Mouse (Mus musculus): Measurements from ENCODE around the gene Cnpy2.
"Not testable (repeated sequence)": the region's sequence is repeated elsewhere in the genome, so short reads cannot be mapped to it uniquely, and the experiment has no call there.

The Cnpy2 gene

DNA sequence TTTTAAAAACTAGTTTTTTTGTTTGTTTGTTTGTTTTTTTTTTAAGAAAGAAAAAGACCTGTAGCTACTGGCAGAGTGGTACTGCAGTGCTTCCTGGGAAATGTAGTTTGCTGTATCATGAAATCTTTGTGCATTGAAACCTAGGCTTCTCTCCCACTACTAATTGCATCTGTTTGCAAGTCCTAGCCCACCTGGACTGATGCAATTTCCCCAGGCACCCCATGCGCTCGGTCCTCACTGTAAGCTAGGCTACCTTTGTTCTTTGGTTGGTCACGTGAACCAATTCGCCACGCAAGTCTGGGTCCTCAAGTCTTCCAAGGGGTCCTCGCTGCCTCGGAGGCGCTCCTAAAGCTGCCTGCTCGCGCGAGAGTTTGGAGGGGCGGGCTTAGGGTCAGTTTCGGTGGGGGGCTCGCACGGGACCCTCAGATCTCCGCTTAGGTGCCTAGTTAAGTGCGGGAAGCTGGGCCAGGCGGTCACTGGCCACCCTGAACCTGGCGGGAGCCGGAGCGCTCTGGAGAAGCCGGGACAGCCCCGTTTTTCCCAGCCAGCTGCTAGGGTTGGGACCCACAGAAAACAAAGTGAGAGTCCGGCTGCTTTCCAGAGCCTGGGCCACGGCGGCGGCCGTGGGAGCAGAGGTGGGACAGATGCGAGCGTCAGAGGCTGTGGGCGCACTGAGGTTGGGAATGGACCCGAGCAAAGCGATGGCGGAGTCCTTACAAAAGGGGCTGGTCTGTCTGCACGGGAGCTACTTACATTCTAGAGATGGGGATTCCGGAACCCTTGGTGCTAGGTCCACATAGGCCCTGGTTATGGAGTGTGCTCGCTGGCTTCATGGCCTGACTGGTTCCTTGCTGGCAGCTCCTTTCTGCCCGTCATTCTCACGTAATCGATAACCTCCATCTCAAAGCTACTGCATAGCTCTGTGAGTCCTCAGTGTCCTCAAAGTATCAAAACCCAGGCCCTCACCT lies at the start of gene Cnpy2:
Gene Cnpy2, plus strand, starts transcription at position 319 of the 968 bp plus-strand sequence.
- ChIA-PET POLR2A (interaction anchor here (0.6 to 12.0 kb wide), 163 partner anchors 9 to 857 kb away, joined by 3 to 252 read pairs (median 5); partner anchors contain the start of genes Coq10a (in 4 of the 4), Pan2 (in 4 of the 4), Cs (in 3 of the 4) and Esyt1 (in 3 of the 4)), CTCF (interaction anchor here (0.6 to 2.1 kb wide), 22 partner anchors 9 to 810 kb away, joined by 3 to 7 read pairs (median 4); partner anchors contain the start of genes Cs (in 1 of the 4), Nabp2 (in 1 of the 4), Pa2g4 (in 1 of the 4) and Pan2 (in 1 of the 4))

DNA sequence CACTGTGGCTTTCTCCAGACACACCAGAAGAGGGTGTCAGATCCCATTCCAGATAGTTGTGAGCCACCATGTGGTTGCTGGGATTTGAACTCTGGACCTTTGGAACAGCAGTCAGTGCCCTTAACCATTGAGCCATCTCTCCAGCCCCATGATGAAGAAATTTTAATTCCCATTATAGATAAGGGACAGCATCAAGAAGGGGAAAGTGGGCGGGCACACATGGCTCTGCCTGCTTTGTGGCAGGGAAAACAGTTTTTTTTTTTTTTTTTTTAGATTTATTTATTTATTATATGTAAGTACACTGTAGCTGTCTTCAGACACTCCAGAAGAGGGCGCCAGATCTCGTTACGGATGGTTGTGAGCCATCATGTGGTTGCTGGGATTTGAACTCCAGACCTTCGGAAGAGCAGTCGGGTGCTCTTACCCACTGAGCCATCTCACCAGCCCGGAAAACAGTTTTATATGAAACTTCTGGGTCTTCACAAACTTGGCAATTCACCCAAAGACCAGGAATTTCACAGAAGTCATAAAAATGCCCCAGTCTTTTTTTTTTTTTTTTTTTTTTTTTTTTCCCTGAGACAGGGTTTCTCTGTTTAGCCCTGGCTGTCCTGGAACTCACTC lies 49.3 kb upstream of the Cnpy2 start:
- ChIA-PET POLR2A (interaction anchor here (0.5 to 5.8 kb wide), 27 partner anchors 9 to 275 kb away, joined by 3 to 58 read pairs (median 3); partner anchors contain the start of genes Cnpy2 (in 1 of the 4), Coq10a (in 1 of the 4) and Pan2 (in 1 of the 4)), CTCF (interaction anchor here (0.6 to 2.8 kb wide), 29 partner anchors 11 to 1072 kb away, joined by 3 to 31 read pairs (median 3); partner anchors contain the start of genes Pan2 (in 1 of the 4) and Timeless (in 1 of the 4))

DNA sequence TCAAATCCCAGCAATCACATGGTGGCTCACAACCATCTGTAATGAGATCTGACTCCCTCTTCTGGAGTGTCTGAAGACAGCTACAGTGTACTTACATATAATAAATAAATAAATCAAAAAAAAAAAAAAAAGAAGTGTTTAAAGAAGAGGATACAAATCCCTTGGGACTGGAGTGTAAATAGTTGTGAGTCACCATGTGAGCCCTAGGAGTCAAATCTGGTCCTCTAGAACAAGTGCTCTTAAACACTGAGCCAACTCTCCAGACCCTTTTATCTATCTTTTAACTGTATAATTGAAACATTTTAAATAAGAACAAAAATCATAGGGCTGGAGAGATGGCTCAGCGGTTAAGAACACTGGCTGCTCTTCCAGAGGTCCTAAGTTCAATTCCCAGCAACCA lies 46.9 kb upstream of the Cnpy2 start:
- CTCF ChIA-PET: interaction anchor here in 2 of 4 experiments (0.6 to 0.7 kb wide), 3 partner anchors 29 to 1343 kb away, joined by 3 read pairs; no protein-coding TSS in a partner anchor
- POLR2A ChIA-PET: not testable (repeated sequence)

DNA sequence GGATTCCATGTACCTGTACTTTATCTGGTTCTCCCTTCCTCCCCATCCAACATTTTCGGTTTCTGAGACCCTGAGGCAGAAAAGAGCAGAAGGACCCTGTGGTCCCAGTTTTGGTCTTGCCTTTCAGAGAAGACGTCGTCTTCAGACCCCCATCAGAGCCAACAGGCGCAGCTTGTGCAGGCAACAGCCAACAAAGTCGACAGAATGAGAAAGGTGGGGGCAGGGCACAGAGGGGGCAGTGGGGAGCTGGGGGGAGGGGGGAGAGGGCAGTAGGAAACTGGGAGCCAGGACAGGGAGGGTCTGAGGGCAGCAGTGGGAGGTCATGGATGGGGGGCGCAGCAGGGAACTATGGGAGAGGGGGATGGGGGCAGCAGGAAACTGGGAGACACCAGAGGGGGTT lies 44.1 kb upstream of the Cnpy2 start:
- ChIA-PET POLR2A (interaction anchor here in 3 of 4 experiments (0.5 to 2.3 kb wide), 8 partner anchors 8 to 1033 kb away, joined by 3 to 11 read pairs (median 4); partner anchors contain the start of genes Il23a (in 1 of the 3), Pan2 (in 1 of the 3) and Stat2 (in 1 of the 3)), CTCF (no interaction called here)

DNA sequence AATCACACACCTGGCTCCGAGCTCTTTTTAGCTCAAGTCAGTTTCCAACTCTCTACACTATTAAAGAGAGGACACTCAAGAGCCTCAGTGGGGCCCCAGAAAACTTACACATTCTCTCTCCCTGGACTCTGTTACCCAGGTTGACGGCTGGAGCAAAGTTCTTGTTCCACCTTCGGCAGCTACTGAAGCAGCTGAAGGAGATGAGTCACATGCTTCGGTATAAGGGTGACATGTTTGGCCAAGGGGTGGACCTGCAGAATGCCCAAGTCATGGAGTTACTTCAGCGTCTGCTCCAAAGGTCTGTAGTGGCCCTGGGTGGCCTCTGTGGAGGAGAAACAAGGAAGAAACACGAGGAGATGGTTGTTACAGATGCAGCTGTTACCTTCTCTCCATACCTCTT lies 41.3 kb upstream of the Cnpy2 start:
- POLR2A ChIA-PET: interaction anchor here in 3 of 4 experiments (0.5 to 5.2 kb wide), 9 partner anchors 10 to 186 kb away, joined by 3 to 58 read pairs (median 3); partner anchors contain the start of genes Apof (in 2 of the 3), Stat2 (in 2 of the 3), Cnpy2 (in 1 of the 3) and Gls2 (in 1 of the 3)
- CTCF ChIA-PET: interaction anchor here in 2 of 4 experiments (0.7 to 1.8 kb wide), 3 partner anchors 11 to 54 kb away, joined by 3 to 7 read pairs (median 5); partner anchors contain the start of genes Pan2 (in 1 of the 2) and Stat2 (in 1 of the 2)

DNA sequence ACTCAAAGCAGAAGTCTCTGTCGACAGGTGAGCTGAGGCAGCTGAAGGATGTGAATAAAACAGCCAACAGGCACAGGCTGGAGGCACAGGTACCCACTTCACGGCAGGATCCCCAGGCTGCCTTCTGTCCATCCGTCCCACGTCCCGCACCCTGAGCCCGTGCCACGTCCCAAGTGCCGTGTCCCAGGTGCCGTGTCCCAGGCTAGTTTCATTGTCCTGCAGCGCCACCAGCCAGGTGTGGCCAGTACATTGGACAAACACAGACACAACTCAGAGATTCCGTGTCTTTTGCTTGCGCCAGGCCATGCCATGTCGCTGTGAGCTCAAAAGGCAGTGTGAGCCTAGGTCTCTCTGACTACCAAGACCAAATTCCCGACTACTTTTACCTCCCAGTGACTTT lies 40.6 kb upstream of the Cnpy2 start:
- ChIA-PET POLR2A (interaction anchor here (0.6 to 5.2 kb wide), 11 partner anchors 11 to 638 kb away, joined by 3 to 58 read pairs (median 4); partner anchors contain the start of genes Stat2 (in 3 of the 4), Apof (in 2 of the 4), Cnpy2 (in 1 of the 4) and Pan2 (in 1 of the 4)), CTCF (interaction anchor here in 3 of 4 experiments (0.6 to 1.8 kb wide), 4 partner anchors 11 to 87 kb away, joined by 3 to 7 read pairs (median 4); partner anchors contain the start of genes Coq10a (in 1 of the 3) and Stat2 (in 1 of the 3))

DNA sequence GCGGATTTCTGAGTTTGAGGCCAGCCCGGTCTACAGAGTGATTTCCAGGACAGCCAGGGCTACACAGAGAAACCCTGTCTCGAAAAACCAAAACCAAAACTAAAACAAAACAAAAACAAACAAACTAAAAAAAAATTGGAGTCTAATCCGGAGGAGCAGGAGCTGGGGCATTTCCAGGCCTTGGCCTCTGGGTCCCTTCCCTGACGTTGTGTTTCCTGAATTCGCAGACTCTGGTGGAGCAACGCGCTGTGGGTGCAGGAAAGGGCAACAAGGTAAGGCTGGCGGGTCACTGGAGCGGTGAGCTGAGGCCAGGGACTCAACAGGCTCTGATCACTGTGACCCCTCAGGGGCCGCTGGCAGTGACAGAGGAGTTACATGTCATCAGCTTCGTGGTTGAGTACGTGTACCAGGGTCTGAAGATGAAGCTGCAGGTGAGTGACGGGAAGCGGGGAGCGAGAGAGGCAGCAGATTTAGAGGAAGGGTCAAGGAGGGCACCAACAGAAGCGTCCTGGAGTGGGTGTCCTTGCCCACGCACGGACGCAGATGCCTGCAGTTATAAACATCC lies 39.3 kb upstream of the Cnpy2 start:
- POLR2A ChIA-PET: interaction anchor here (0.5 to 5.2 kb wide), 35 partner anchors 10 to 384 kb away, joined by 3 to 58 read pairs (median 5); partner anchors contain the start of genes Cnpy2 (in 4 of the 4), Stat2 (in 3 of the 4), Apof (in 2 of the 4) and Baz2a (in 2 of the 4)
- CTCF ChIA-PET: interaction anchor here (0.6 to 2.7 kb wide), 31 partner anchors 10 to 253 kb away, joined by 3 to 31 read pairs (median 4); partner anchors contain the start of genes Stat2 (in 3 of the 4), Baz2a (in 2 of the 4), Pan2 (in 2 of the 4) and Apof (in 1 of the 4)

DNA sequence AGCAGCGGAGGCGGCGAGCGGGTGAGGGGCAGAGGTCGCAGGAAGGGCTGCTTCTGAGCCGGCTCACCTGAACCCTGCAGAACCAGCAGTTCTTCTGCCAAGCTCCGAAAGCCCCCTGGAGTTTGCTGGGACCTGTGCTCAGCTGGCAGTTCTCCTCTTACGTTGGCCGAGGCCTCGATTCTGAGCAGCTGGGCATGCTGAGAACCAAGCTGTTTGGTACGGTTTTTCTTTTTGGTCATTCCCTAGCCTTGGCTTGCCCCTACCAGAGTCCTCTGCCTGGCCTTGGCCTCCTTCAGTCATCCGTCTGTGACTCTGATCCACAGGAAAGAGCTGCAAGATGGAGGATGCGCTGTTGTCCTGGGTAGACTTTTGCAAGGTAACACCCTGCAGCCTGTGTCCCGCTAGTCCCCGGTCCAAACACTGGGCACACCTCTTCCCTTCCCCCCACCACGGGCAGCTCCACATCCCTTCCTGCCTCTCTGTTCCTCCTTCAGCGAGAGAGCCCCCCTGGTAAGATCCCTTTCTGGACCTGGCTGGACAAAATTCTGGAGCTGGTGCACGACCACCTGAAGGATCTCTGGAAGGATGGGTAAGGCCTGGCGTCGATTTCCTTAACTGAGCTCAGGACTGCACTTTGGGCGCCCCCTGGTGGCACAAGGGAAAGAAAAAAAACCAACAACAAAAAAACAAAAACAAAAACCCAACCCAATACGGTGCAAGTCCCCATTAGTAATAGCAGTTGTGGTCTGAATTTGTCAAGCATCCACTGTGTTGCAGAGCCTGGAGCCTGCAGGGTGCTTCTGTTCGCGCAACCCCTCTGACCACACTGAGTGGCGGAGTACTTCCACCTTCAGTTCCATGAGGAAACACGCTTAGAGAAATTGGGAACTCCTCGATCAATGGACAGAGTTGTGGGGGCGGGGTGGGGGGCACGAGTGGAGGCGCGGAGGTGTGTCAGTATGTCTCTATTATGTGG lies 38.4 kb upstream of the Cnpy2 start:
- CTCF ChIA-PET: interaction anchor here (0.5 to 2.7 kb wide), 69 partner anchors 9 to 310 kb away, joined by 3 to 31 read pairs (median 4); partner anchors contain the start of genes Baz2a (in 3 of the 4), Pan2 (in 3 of the 4), Stat2 (in 3 of the 4) and Apof (in 2 of the 4)
- POLR2A ChIA-PET: interaction anchor here (0.5 to 5.2 kb wide), 63 partner anchors 9 to 674 kb away, joined by 3 to 58 read pairs (median 4); partner anchors contain the start of genes Cnpy2 (in 4 of the 4), Baz2a (in 3 of the 4), Stat2 (in 3 of the 4) and Apof (in 2 of the 4)

DNA sequence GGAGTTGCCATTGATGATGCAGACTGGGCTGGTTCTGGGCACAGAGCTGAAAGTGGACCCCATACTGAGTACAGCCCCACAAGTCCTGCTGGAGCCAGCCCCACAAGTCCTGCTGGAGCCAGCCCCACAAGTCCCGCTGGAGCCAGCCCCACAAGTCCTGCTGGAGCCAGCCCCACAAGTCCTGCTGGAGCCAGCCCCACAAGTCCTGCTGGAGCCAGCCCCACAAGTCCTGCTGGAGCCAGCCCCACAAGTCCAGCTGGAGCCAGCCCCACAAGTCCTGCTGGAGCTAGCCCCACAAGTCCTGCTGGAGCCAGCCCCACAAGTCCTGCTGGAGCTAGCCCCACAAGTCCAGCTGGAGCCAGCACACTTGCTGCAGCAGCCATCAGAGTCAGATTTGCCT lies 31.7 kb upstream of the Cnpy2 start:
- ChIA-PET POLR2A (interaction anchor here in 3 of 4 experiments (0.5 to 6.1 kb wide), 12 partner anchors 10 to 220 kb away, joined by 3 to 49 read pairs (median 5); partner anchors contain the start of genes Cnpy2 (in 2 of the 3), Pan2 (in 2 of the 3) and Stat2 (in 2 of the 3)), CTCF (interaction anchor here in 1 of 4 experiments (1.3 kb wide), 1 partner anchor 20 kb away, joined by 3 read pairs; the partner anchor contains the start of gene Stat2)

DNA sequence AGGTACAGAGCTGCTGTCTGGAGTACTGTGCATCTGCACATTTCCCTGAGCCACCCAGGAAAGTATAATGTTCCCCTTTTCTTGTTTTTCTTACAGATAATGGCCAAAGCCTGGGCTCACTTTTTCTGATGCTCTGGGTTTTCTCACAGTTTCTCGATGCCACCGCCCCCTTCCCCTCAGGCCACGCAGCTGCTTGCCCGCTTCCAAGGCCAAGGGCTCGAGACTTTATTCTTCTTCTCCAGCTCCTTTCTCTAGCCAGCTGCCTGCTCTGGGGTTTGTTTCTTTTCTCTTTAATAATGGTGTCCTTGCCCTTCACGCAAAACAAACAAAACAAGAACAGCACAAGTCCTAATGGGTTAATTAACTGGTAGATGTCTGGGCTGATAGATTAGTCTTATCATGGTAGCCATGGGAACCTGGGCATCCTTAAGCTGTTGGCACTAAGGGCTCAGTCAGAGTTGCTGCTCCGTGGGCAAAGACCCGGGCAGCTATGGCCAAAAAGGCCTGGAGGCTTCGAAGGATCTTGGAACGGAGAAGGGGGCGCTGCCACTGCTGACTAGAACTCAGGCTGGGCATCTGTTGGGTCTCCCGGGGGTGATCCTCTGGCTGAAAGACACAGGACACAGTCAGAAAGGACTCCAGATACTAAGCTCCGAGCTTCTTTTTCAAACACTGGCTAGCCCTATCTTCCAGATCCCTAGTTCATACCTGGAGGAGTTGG lies 25.7 kb upstream of the Cnpy2 start:
- ChIA-PET CTCF (interaction anchor here (0.7 to 2.2 kb wide), 7 partner anchors 13 to 628 kb away, joined by 3 to 10 read pairs (median 3); partner anchors contain the start of genes Nab2 (in 1 of the 4) and Stat2 (in 1 of the 4)), POLR2A (interaction anchor here in 3 of 4 experiments (0.5 to 3.3 kb wide), 31 partner anchors 11 to 263 kb away, joined by 3 to 15 read pairs (median 4); partner anchors contain the start of genes Cnpy2 (in 2 of the 3), Stat2 (in 2 of the 3), Apof (in 1 of the 3) and Cs (in 1 of the 3))

DNA sequence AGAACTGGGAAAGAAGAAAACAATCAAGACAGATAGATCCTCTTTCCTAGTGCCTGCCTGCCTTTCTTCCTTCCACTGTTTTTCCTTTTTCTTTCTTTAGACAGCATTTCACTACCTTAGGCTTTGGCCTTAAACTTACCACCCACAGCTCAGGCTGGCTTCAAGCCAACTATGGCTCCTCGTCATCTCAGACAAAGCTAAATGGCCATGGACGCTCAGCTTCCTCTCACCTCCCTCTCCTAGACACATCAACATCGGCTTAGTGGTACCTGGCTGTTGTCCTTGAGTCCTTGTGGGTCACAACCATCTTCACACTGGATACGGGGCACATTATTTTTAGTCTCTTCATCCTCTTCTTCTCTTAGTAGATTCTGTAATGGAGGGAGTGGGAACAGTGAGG lies 25.0 kb upstream of the Cnpy2 start:
- POLR2A ChIA-PET: interaction anchor here in 3 of 4 experiments (0.5 to 3.3 kb wide), 34 partner anchors 12 to 262 kb away, joined by 3 to 15 read pairs (median 4); partner anchors contain the start of genes Cnpy2 (in 2 of the 3), Stat2 (in 2 of the 3), Zc3h10 (in 2 of the 3) and Apof (in 1 of the 3)

DNA sequence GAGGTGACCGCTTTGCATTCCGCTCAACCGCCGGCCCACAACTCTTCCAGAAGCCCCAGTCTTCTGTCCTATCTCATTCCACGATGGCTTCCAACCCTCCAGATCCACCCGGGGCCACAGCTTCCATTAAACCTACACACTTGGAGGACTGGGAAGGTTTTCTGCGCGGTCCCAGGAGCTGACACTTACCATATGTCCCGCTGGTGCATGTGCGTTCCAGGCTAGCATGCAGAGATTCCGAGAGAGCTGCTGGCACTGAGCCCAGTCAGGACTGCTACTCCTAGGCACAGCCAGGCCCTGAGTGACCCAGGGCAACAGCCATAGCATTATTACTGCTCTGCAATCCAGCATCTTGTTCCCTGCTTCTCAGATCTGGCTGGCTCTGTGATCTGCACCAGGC lies 24.6 kb upstream of the Cnpy2 start:
- POLR2A ChIA-PET: interaction anchor here in 3 of 4 experiments (0.7 to 3.3 kb wide), 15 partner anchors 12 to 250 kb away, joined by 3 to 15 read pairs (median 4); partner anchors contain the start of genes Cnpy2 (in 2 of the 3), Stat2 (in 2 of the 3), Nabp2 (in 1 of the 3) and Rnf41 (in 1 of the 3)
- CTCF ChIA-PET: interaction anchor here in 2 of 4 experiments (1.4 to 2.2 kb wide), 2 partner anchors 14 kb away, joined by 3 to 10 read pairs; no protein-coding TSS in a partner anchor

More for the DNA sequence above, 25.0 kb upstream of the Cnpy2 start:
- CTCF ChIA-PET: interaction anchor here in 3 of 4 experiments (0.8 to 2.2 kb wide), 4 partner anchors 13 to 629 kb away, joined by 3 to 10 read pairs (median 4); partner anchors contain the start of gene Nab2 (in 1 of the 3)

DNA sequence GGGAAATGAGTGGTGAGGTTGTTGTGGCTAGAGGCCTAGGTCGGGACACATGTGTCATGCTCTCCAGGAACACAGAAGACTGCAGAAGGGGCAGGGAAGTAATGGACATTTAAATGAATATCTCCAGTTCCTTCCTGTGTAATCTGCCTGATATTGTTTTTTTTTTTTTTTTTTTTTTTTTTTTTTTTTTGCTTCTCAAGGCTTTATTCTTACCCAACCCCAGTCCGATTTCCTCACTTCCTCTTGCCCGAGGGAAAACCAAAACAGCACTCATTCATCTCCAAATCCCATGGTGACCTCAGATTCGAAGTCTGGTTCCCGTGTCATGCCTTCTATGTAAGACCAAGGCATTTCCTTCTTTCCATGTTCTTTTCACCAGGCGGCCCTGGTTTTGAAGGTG lies 24.0 kb upstream of the Cnpy2 start:
- CTCF ChIA-PET: interaction anchor here in 1 of 4 experiments (2.2 kb wide), 1 partner anchor 15 kb away, joined by 10 read pairs; no protein-coding TSS in a partner anchor
- POLR2A ChIA-PET: interaction anchor here in 3 of 4 experiments (0.6 to 3.3 kb wide), 12 partner anchors 9 to 250 kb away, joined by 3 to 15 read pairs (median 5); partner anchors contain the start of genes Cnpy2 (in 2 of the 3), Stat2 (in 1 of the 3) and Zc3h10 (in 1 of the 3)

DNA sequence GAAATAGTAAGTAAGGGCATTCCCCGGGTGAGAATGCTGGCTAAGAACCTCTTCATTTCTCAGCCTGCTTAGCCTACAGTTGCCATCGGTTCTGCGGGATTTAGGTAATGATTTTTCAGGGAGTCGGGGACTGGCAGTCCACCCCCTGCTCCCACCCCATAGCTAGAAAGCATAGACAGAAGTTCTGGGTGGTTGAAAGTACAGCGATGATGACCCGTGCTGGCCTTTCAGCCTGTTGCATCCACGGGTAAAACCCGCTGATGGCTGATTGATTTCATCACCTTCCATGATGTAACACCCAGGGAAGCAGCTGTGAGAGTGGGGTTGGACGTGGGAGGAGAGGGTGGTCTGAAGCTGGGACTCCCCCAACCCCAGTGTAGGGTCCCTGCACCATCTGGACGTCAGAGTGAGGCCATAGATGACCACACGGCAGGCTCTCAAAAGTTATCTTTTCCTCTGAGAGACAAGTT lies 23.5 kb upstream of the Cnpy2 start, which contains the start of gene Il23a:
Gene Il23a, minus strand, starts transcription at position 51 of the 470 bp plus-strand sequence.
- POLR2A ChIA-PET: interaction anchor here in 3 of 4 experiments (0.6 to 2.3 kb wide), 17 partner anchors 10 to 258 kb away, joined by 3 to 7 read pairs (median 4); partner anchors contain the start of genes Zc3h10 (in 2 of the 3), Apof (in 1 of the 3), Atp5b (in 1 of the 3) and Stat2 (in 1 of the 3)

More for the DNA sequence above, 23.5 kb upstream of the Cnpy2 start, which contains the start of gene Il23a:
- CTCF ChIA-PET: interaction anchor here in 2 of 4 experiments (1.0 to 1.1 kb wide), 2 partner anchors 15 kb away, joined by 3 to 4 read pairs; no protein-coding TSS in a partner anchor
